ENCODE assay signal across 9 mouse cellular contexts in genomic region chr19:43441661-43441990, GRCm38 (mm10). TPM values are rescaled to one million over a fixed set of nuclear protein-coding genes. Genes with fewer than 3 reads are reported as not detected.
DNase-seq lines count a peak whose midpoint lies in the region; ATAC-seq lines count a peak whose summit lies in the region.
"Had no signal": no experiment of that assay in that cellular context is flagged by ENCODE, and none has a peak within 500 bp of the region (broad histone marks: within the 10 kb centered on the region; RNA-seq: fewer than 3 reads in every experiment).

No protein-coding gene starts in this region.

- 16% methylated on average over 17 of the region's 17 CpGs for WGBS in kidney, embryonic 15.5 days
- WGBS in embryonic facial prominence, embryonic 12.5 days = 9% methylated on average over 17 of the region's 17 CpGs
- 9% methylated on average over 17 of the region's 17 CpGs for WGBS in hindbrain, embryonic 16.5 days
- WGBS in midbrain, embryonic 15.5 days = 11% methylated on average over 17 of the region's 17 CpGs

- peaks cover 19% of the 10 kb centered on the region for H3K4me1 ChIP-seq in kidney, embryonic 15.5 days
- H3K4me1 ChIP-seq in embryonic facial prominence, embryonic 12.5 days = peaks cover 11% of the 10 kb centered on the region
- H3K4me1 ChIP-seq in hindbrain, embryonic 16.5 days (ENCODE audit: control insufficient read depth, insufficient read depth, low read depth, low read length) = peaks cover 14% of the 10 kb centered on the region
- H3K4me1 ChIP-seq in midbrain, embryonic 15.5 days = peaks cover 15% of the 10 kb centered on the region

- H3K9ac ChIP-seq in kidney, embryonic 15.5 days = no peak overlapping the region
- H3K9ac ChIP-seq in embryonic facial prominence, embryonic 12.5 days = peak overlapping the region; percentile 70; the same call in 1 of the 2 replicates
- H3K9ac ChIP-seq in hindbrain, embryonic 16.5 days (ENCODE audit: low read depth, low read length) = peak overlapping the region; percentile 86
- peak overlapping the region; percentile 66 for H3K9ac ChIP-seq in midbrain, embryonic 15.5 days

- ATAC-seq in kidney, embryonic 15.5 days (replicated peaks; ENCODE audit: low FRiP score) = no peak
- no peak for ATAC-seq in embryonic facial prominence, embryonic 12.5 days (ENCODE audit: insufficient number of reproducible peaks, insufficient read depth, low FRiP score, low TSS enrichment)
- peak; percentile 26 for ATAC-seq in hindbrain, embryonic 16.5 days
- peak; percentile 12 for ATAC-seq in midbrain, embryonic 15.5 days (replicated peaks)
- ATAC-seq in frontal cortex, adult (ENCODE audit: low TSS enrichment) = no peak; the same call in 1 of the 2 replicates

- peaks cover 5% of the 10 kb centered on the region; the same call in 1 of the 2 replicates for H3K9me3 ChIP-seq in kidney, embryonic 15.5 days (replicated peaks)
- H3K9me3 ChIP-seq in embryonic facial prominence, embryonic 12.5 days = no peaks in the 10 kb centered on the region
- peaks cover 3% of the 10 kb centered on the region for H3K9me3 ChIP-seq in hindbrain, embryonic 16.5 days (ENCODE audit: control insufficient read depth, low read length)
- H3K9me3 ChIP-seq in midbrain, embryonic 15.5 days = no peaks in the 10 kb centered on the region

- peak overlapping the region; percentile 100 for H3K4me2 ChIP-seq in kidney, embryonic 15.5 days
- H3K4me2 ChIP-seq in embryonic facial prominence, embryonic 12.5 days (replicated peaks) = peak overlapping the region; percentile 100
- H3K4me2 ChIP-seq in hindbrain, embryonic 16.5 days (ENCODE audit: low read length) = peak overlapping the region; percentile 95
- H3K4me2 ChIP-seq in midbrain, embryonic 15.5 days = peak overlapping the region; percentile 97

- no peaks in the 10 kb centered on the region for H3K36me3 ChIP-seq in kidney, embryonic 15.5 days
- no peaks in the 10 kb centered on the region for H3K36me3 ChIP-seq in embryonic facial prominence, embryonic 12.5 days
- peaks cover 3% of the 10 kb centered on the region for H3K36me3 ChIP-seq in hindbrain, embryonic 16.5 days (ENCODE audit: control insufficient read depth, insufficient read depth, low read length)
- H3K36me3 ChIP-seq in midbrain, embryonic 15.5 days (replicated peaks) = no peaks in the 10 kb centered on the region

- peaks cover 77% of the 10 kb centered on the region for H3K27me3 ChIP-seq in kidney, embryonic 15.5 days
- peaks cover 47% of the 10 kb centered on the region for H3K27me3 ChIP-seq in embryonic facial prominence, embryonic 12.5 days
- H3K27me3 ChIP-seq in hindbrain, embryonic 16.5 days (replicated peaks; ENCODE audit: control insufficient read depth, insufficient read depth, low read length) = no peaks in the 10 kb centered on the region
- peaks cover 12% of the 10 kb centered on the region for H3K27me3 ChIP-seq in midbrain, embryonic 15.5 days (replicated peaks)

- no peak overlapping the region for H3K27ac ChIP-seq in kidney, embryonic 15.5 days
- no peak overlapping the region for H3K27ac ChIP-seq in embryonic facial prominence, embryonic 12.5 days
- H3K27ac ChIP-seq in hindbrain, embryonic 16.5 days (ENCODE audit: low read depth, low read length) = peak overlapping the region; percentile 90
- H3K27ac ChIP-seq in midbrain, embryonic 15.5 days = peak overlapping the region; percentile 81

- DNase-seq in kidney, postnatal 36 days = no peak
- no peak for DNase-seq in cerebellum, postnatal 25 days
- DNase-seq in right cerebral cortex, postnatal 25 days = no peak

- peak overlapping the region; percentile 63 for H3K4me3 ChIP-seq in kidney, embryonic 15.5 days (replicated peaks)
- peak overlapping the region; percentile 77 for H3K4me3 ChIP-seq in embryonic facial prominence, embryonic 12.5 days
- H3K4me3 ChIP-seq in hindbrain, embryonic 16.5 days (ENCODE audit: low read length) = peak overlapping the region; percentile 81
- H3K4me3 ChIP-seq in midbrain, embryonic 15.5 days = peak overlapping the region; percentile 81

RNA-seq across cellular contexts. Expression of gene Cnnm1, which starts 1.4 kb away (rescaled TPM):
- polyA plus RNA-seq in kidney, embryonic 15.5 days (2015; fragmentation: Nextera tagmentation; extraction: Ambion mirVana) = 0.19 TPM in 2 replicates
- 1.00 and 1.5 TPM in 2 replicates for polyA plus RNA-seq in embryonic facial prominence, embryonic 12.5 days (2016; fragmentation: Nextera tagmentation; extraction: Ambion mirVana)
- polyA plus RNA-seq in hindbrain, embryonic 16.5 days (2015; fragmentation: Nextera tagmentation; extraction: Ambion mirVana) = 3.9 and 4.2 TPM in 2 replicates
- 2.1 and 3.3 TPM in 2 replicates for polyA plus RNA-seq in midbrain, embryonic 15.5 days (2015; fragmentation: Nextera tagmentation; extraction: Ambion mirVana)
- polyA plus RNA-seq: Patski had no signal

RNA-seq across cellular contexts. Expression of gene Hpse2, which starts 53.5 kb away (rescaled TPM):
- 0.49 and 1.8 TPM in 2 replicates for polyA plus RNA-seq in kidney, embryonic 15.5 days (2015; fragmentation: Nextera tagmentation; extraction: Ambion mirVana)
- polyA plus RNA-seq in embryonic facial prominence, embryonic 12.5 days (2016; fragmentation: Nextera tagmentation; extraction: Ambion mirVana) = 12.4 and 14.9 TPM in 2 replicates
- polyA plus RNA-seq in hindbrain, embryonic 16.5 days (2015; fragmentation: Nextera tagmentation; extraction: Ambion mirVana) = 0.14 and 0.20 TPM in 2 replicates
- 0.08 and 0.18 TPM in 2 replicates for polyA plus RNA-seq in midbrain, embryonic 15.5 days (2015; fragmentation: Nextera tagmentation; extraction: Ambion mirVana)
- polyA plus RNA-seq: Patski had no signal

Comparison
In these comparisons a context has a peak if more than half of its experiments do, and no peak if none do; other contexts are left out.
1. ATAC-seq: peak in hindbrain, embryonic 16.5 days (single experiment) and midbrain, embryonic 15.5 days (single experiment); none in kidney, embryonic 15.5 days (single experiment), embryonic facial prominence, embryonic 12.5 days (single experiment) and frontal cortex, adult (single experiment).
2. H3K27ac ChIP-seq: peak in hindbrain, embryonic 16.5 days (single experiment) and midbrain, embryonic 15.5 days (single experiment); none in kidney, embryonic 15.5 days (single experiment) and embryonic facial prominence, embryonic 12.5 days (single experiment).
3. Peak in every context shown above with its lines, with median percentiles within 50 percentile points of each other: H3K4me2 ChIP-seq and H3K4me3 ChIP-seq.